Mouse (Mus musculus): Measurements from ENCODE around the gene Prkca.

GRCm38 (mm10) chr11:108053746-108054145 lies 290.0 kb downstream of the Prkca start:
- no peak for TF ChIP-seq CTCF (conservative IDR thresholded peaks at IDR 0.05; ENCODE audit: insufficient read depth, insufficient read length, low read depth, low read length)
- TF ChIP-seq POLR2A (IDR thresholded peaks at IDR 0.05; ENCODE audit: low read depth, low read length) = no peak
